Mouse (Mus musculus): Measurements from ENCODE around the gene Itpripl2. TPM values are rescaled to one million over a fixed set of nuclear protein-coding genes. Genes with fewer than 3 reads are reported as not detected.

Itpripl2 gene
- polyA plus RNA-seq (2017; shearing (Covaris generic)), result 1 to 10 TPM in 1 of 3 experiments, under 1 TPM in 2; 0.46 to 1.1 (median 0.68) TPM

- peak; percentile 89 for ATAC-seq
Observed at GRCm38 (mm10) chr7:118491431-118492147, at the start of gene Itpripl2. Itpripl2 (minus strand) TSS chr7:118491975.

GRCm38 (mm10) chr7:118535076-118535475 lies 43.3 kb upstream of the Itpripl2 start:
- ATAC-seq, result no peak

DNA sequence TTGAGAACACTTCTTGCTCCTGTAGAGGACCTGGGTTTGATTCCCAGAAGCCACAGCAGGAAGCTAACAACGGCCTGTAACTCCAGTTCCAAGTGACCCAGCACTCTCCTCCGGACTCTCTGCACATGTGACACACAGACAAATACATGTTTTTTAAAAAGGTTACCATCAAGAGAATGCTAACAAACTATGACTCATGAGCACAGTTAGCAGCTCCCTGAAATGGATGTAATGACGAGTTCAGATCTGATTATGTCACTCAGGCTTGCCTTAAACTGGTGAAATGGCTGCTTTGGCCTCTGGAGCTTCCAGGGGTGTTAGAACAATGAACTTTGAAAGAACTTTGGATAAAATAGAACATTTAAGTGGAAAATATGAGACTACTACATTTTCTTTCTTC lies 42.6 kb upstream of the Itpripl2 start:
- ATAC-seq, result no peak

GRCm38 (mm10) chr7:118533178-118533578 lies 41.4 kb upstream of the Itpripl2 start, which contains the start of gene Coq7:
Coq7 (minus strand) TSS chr7:118533356.
- ATAC-seq, result peak; percentile 92

DNA sequence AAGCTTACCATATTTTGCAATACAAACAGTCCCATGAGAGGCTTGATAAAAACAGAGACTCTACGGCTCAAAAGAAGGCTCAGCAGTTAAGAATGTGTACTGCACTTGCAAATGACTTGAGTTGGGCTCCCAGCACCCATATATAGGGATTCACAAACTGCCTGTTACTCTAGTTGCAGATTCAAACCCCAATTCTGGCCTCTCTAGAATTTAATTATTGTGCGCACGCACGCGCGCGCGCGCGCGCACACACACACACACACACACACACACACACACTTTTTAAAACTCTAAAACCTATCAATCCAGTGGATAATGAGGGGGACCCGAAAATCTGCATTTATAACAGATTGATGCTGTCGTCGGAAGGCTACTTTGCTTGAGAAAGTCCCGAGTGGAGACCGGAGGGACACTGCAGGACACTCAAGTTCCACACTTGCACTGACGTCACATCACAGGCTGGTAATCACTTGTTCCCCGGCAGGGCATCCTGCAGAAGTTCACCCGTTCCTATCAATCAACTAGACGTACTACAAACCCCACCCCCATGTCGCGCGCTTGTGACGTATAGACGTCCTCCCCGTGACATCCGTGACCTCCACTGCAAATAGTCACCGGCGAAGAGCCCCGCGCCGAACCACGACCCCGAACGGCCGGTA lies 40.9 kb upstream of the Itpripl2 start:
- ATAC-seq, result peak; percentile 90

DNA sequence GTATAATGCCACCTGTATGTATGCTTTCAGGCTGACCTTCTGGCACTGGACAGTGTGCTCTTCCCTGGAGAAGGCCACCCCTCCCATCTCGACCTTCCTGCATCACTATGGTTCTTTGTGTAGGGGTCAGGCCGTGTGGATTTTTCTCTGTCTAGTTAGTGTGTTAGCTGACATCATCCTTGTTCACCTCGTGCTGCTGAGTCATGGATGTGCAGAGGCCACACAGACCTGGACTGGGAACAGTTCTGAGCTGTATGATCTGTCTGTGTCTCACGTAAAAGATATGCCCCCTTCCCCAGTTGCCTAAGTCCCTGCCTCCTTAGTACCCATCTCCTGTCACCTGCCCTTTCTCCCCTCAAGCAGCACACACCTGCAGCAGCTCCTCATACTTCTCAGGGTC lies 35.2 kb upstream of the Itpripl2 start:
- ATAC-seq, result no peak

GRCm38 (mm10) chr7:118522077-118522476 lies 30.3 kb upstream of the Itpripl2 start:
- ATAC-seq, result no peak

DNA sequence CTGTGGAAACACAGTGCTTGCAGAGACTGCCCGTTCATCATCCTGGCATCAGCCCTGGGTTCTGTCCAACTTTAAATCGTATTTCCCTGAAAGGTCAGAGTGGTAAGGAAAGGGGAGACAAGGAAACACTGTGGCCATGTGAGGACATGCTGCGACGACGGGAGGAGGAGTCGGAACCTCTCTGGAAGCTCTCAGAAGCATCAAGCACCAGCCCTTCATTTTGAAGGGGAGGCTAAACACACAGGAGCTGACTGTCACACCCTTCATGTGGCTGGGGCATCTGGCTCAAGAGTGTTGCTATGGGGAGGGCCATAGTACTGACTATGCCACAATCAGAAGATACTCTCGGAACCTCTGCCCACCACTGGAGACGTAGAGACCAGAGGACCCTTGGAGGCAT lies 27.9 kb upstream of the Itpripl2 start:
- no peak for ATAC-seq

GRCm38 (mm10) chr7:118518687-118519086 lies 26.9 kb upstream of the Itpripl2 start:
- peak; percentile 80 for ATAC-seq

DNA sequence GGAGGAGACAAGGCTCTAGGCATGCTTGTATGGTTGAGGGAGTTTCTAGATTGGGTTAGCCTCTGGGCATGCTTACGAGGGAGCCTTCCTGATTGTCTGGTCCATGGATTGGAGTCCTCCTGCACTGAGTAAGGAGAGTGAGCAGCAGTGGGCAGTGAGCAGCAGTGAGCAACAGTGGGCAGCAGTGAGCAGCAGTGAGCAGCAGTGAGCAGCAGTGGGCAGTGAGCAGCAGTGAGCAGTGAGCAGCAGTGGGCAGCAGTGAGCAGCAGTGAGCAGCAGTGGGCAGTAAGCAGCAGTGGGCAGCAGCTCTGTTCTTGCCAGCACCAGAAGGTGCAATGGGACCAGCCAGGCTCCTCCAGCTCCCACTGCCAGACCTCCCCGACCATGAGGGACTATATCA lies 26.0 kb upstream of the Itpripl2 start:
- no peak for ATAC-seq

GRCm38 (mm10) chr7:118508556-118508955 lies 16.8 kb upstream of the Itpripl2 start:
- ATAC-seq, result no peak

DNA sequence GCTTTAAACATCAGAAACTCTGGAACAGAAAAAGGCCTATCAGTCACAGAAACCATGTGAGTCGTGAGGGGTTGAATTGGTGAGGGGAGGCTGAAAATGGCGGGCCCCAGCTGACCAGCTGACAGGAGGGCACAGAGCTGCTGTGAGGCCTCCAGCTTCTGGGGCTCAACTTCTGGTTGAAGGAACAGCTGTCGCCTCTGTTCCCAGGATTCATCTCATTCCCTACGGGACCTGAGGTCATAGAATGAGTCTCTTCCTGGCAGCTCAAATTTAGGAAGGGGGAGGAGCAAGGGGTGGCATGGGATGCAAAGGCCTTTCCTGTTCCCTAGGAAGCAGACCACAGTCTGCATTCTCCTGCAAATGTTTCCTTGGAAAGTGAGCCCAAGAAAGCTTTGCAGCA lies 12.1 kb upstream of the Itpripl2 start:
- ATAC-seq, result no peak

GRCm38 (mm10) chr7:118502333-118502732 lies 10.6 kb upstream of the Itpripl2 start:
- ATAC-seq, result no peak

DNA sequence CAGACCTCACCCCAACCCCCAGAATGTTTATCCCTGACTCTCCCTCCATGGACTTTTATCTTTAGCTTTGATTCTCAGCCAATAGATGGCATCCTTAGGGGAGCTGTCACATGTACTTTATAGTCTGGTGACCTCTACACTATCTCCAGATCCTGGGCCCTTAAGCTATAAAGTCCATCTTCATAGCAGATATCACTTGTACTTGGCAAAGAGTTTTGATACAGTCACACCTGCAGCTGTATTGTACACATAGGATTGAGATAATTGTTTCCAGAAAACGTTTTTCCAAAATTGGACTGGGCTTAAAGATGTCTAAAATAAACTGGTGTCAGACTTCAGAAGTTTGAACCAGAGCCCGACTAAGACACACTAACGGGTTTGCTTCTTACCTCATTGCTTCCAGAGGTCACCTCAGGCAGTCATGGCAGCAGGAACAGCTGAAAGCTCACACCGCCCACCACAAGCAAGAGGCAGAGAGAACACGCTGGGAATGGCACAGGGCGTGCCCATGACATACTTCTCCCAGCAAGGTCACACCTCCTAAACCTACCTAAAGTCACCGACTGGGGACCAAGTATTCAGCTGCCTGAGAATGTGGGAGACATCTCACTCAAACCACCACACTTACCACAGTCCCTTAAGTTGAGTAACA lies 8.1 kb upstream of the Itpripl2 start:
- ATAC-seq, result no peak

- ATAC-seq, result no peak
Observed at GRCm38 (mm10) chr7:118498984-118499783, 7.4 kb upstream of the Itpripl2 start.

DNA sequence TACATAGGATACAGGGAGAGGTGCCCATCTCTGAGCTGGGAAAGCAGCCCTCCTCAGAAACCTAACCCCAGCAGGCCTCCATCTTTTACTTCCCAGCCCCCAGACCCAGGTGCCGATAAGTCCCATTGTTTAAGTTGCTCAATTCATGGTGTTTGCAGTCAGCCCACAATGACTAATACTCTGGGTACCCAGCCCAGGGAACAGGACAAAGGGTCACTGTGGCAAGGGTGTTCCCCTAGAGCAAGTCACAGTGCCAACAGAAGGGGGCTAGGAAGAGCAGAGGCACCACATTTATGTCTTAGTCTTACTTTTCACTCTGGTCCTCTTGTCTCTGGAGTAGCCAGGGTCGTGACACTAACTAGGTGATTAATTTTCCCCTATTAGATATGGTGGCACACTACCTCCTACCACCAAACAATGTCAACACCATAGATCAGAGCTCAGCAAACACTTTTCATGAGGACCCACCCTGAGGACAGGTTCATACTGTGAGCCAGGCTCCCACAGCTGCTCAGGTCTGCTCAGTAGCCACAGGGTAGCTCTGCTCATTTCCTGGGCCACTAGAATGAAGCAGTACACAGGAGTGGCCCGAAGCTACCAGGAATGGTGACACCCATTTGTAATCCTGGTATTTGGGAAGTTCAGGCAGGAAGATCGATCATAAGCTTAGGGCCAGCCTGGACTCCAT lies 3.3 kb upstream of the Itpripl2 start:
- no peak for ATAC-seq

GRCm38 (mm10) chr7:118493892-118494291 lies 2.1 kb upstream of the Itpripl2 start:
- no peak for ATAC-seq

GRCm38 (mm10) chr7:118490666-118491430 lies 927 bp downstream of the Itpripl2 start:
- ATAC-seq, result peak; percentile 22

- ATAC-seq, result no peak
Observed at GRCm38 (mm10) chr7:118489706-118490665, 1.8 kb downstream of the Itpripl2 start.

DNA sequence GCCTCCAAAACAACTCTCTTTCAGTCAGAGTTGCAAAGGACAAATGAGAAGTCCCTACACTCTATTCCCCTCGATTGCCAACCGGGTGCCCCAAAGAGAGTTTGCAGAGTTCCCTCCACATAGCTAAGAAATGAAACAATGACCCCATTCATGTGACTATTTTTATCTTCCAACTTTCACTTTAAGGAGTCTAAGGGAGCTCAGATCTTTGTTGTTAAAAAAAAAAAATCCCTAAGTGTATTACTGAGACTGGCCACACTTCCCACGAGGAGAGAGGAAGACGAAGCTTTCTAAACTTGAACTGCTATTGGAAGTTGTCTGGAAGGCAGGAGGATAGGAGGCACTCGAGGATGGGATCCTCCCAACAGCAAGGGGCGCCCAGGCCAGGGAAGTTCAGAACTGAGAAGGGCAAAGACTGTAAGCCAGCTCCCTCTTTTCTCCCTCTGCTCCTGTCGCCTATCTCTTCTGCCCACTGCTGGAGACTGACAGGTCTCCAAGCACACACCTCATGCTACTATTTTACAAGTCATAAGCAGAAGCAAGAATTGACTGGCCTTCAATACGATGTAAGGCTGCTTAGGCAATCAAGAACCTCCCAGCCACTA lies 3.6 kb downstream of the Itpripl2 start:
- no peak for ATAC-seq
